Mouse (Mus musculus): ENCODE measurements around the gene Arl4d. TPM values are rescaled to one million over a fixed set of nuclear protein-coding genes. Genes with fewer than 3 reads are reported as not detected.
A peak's percentile ranks its signal among the peaks of the same experiment; 100 is the strongest.

Gene Arl4d
- polyA plus RNA-seq, 1 experiment = 27.9 TPM

GRCm38 (mm10) chr11:101682410-101682960 lies 17.1 kb downstream of the Arl4d start:
- H3K4me1 ChIP-seq (ENCODE audit: control insufficient read depth, insufficient read depth, insufficient read length, low read length) = no peaks in the 10 kb centered on the region
- TF ChIP-seq POLR2A (IDR thresholded peaks at IDR 0.05; ENCODE audit: low read depth, low read length) (no peak), CTCF (IDR thresholded peaks at IDR 0.05; ENCODE audit: extremely low read depth, insufficient read length, insufficient replicate concordance, low read depth, low read length) (no peak)
- H3K27ac ChIP-seq (ENCODE audit: insufficient read depth, low read depth, low read length) = no peak overlapping the region
- no peak overlapping the region for H3K4me3 ChIP-seq (ENCODE audit: low read depth, low read length)
- no peaks in the 10 kb centered on the region for H3K36me3 ChIP-seq (ENCODE audit: control insufficient read depth, insufficient read depth, low read length)
- 50% methylated on average over 7 of the region's 7 CpGs for WGBS
- H3K27me3 ChIP-seq (ENCODE audit: control insufficient read depth, insufficient read depth, low read length) = no peaks in the 10 kb centered on the region

- no peaks in the 10 kb centered on the region for H3K4me1 ChIP-seq (ENCODE audit: control insufficient read depth, insufficient read depth, insufficient read length, low read length)
- peak overlapping the region; percentile 67 for H3K27ac ChIP-seq (ENCODE audit: insufficient read depth, low read depth, low read length)
- H3K4me3 ChIP-seq (ENCODE audit: low read depth, low read length) = no peak overlapping the region
- no peaks in the 10 kb centered on the region for H3K36me3 ChIP-seq (ENCODE audit: control insufficient read depth, insufficient read depth, low read length)
- WGBS = 60% methylated on average over 13 of the region's 13 CpGs
- no peaks in the 10 kb centered on the region for H3K27me3 ChIP-seq (ENCODE audit: control insufficient read depth, insufficient read depth, low read length)
- no peak for TF ChIP-seq POLR2A (IDR thresholded peaks at IDR 0.05; ENCODE audit: low read depth, low read length)
- TF ChIP-seq CTCF (IDR thresholded peaks at IDR 0.05; ENCODE audit: extremely low read depth, insufficient read length, insufficient replicate concordance, low read depth, low read length) = no peak
These were observed 22.3 kb downstream of the Arl4d start for GRCm38 (mm10) chr11:101687351-101688301.

- Histone ChIP-seq H3K27me3 (ENCODE audit: control insufficient read depth, insufficient read depth, low read length) (no peaks in the 10 kb centered on the region), H3K36me3 (ENCODE audit: control insufficient read depth, insufficient read depth, low read length) (no peaks in the 10 kb centered on the region), H3K27ac (ENCODE audit: insufficient read depth, low read depth, low read length) (no peak overlapping the region), H3K4me1 (ENCODE audit: control insufficient read depth, insufficient read depth, insufficient read length, low read length) (no peaks in the 10 kb centered on the region), H3K4me3 (ENCODE audit: low read depth, low read length) (no peak overlapping the region)
- 76% methylated on average over 10 of the region's 10 CpGs for WGBS
- TF ChIP-seq POLR2A (IDR thresholded peaks at IDR 0.05; ENCODE audit: low read depth, low read length) (no peak), CTCF (IDR thresholded peaks at IDR 0.05; ENCODE audit: extremely low read depth, insufficient read length, insufficient replicate concordance, low read depth, low read length) (no peak)
These were observed 24.4 kb downstream of the Arl4d start for GRCm38 (mm10) chr11:101689701-101690113.

- 86% methylated on average over 5 of the region's 5 CpGs for WGBS
- no peak overlapping the region for H3K4me3 ChIP-seq (ENCODE audit: low read depth, low read length)
- no peak for TF ChIP-seq CTCF (IDR thresholded peaks at IDR 0.05; ENCODE audit: extremely low read depth, insufficient read length, insufficient replicate concordance, low read depth, low read length)
- no peak for TF ChIP-seq POLR2A (IDR thresholded peaks at IDR 0.05; ENCODE audit: low read depth, low read length)
- H3K27me3 ChIP-seq (ENCODE audit: control insufficient read depth, insufficient read depth, low read length) = no peaks in the 10 kb centered on the region
- no peaks in the 10 kb centered on the region for H3K36me3 ChIP-seq (ENCODE audit: control insufficient read depth, insufficient read depth, low read length)
- no peaks in the 10 kb centered on the region for H3K4me1 ChIP-seq (ENCODE audit: control insufficient read depth, insufficient read depth, insufficient read length, low read length)
- H3K27ac ChIP-seq (ENCODE audit: insufficient read depth, low read depth, low read length) = no peak overlapping the region
These were observed 25.0 kb downstream of the Arl4d start for GRCm38 (mm10) chr11:101690326-101690725.

- 9% methylated on average over 20 of the region's 20 CpGs for WGBS
- H3K36me3 ChIP-seq (ENCODE audit: control insufficient read depth, insufficient read depth, low read length) = no peaks in the 10 kb centered on the region
- no peak overlapping the region for H3K27ac ChIP-seq (ENCODE audit: insufficient read depth, low read depth, low read length)
- H3K4me1 ChIP-seq (ENCODE audit: control insufficient read depth, insufficient read depth, insufficient read length, low read length) = peaks cover 2% of the 10 kb centered on the region; the same call in 1 of the 2 replicates
- H3K27me3 ChIP-seq (ENCODE audit: control insufficient read depth, insufficient read depth, low read length) = no peaks in the 10 kb centered on the region
- no peak overlapping the region for H3K4me3 ChIP-seq (ENCODE audit: low read depth, low read length)
- TF ChIP-seq CTCF (IDR thresholded peaks at IDR 0.05; ENCODE audit: extremely low read depth, insufficient read length, insufficient replicate concordance, low read depth, low read length) (no peak), POLR2A (IDR thresholded peaks at IDR 0.05; ENCODE audit: low read depth, low read length) (no peak)
These were observed 30.7 kb downstream of the Arl4d start for GRCm38 (mm10) chr11:101695906-101696661.

- WGBS = 68% methylated on average over 9 of the region's 9 CpGs
These were observed 32.0 kb downstream of the Arl4d start for GRCm38 (mm10) chr11:101697156-101697861.

More at GRCm38 (mm10) chr11:101697156-101697861, 32.0 kb downstream of the Arl4d start:
- H3K36me3 ChIP-seq (ENCODE audit: control insufficient read depth, insufficient read depth, low read length) = no peaks in the 10 kb centered on the region
- H3K4me1 ChIP-seq (ENCODE audit: control insufficient read depth, insufficient read depth, insufficient read length, low read length) = peaks cover 2% of the 10 kb centered on the region; the same call in 1 of the 2 replicates
- no peaks in the 10 kb centered on the region for H3K27me3 ChIP-seq (ENCODE audit: control insufficient read depth, insufficient read depth, low read length)
- no peak overlapping the region for H3K4me3 ChIP-seq (ENCODE audit: low read depth, low read length)
- H3K27ac ChIP-seq (ENCODE audit: insufficient read depth, low read depth, low read length) = no peak overlapping the region
- TF ChIP-seq POLR2A (IDR thresholded peaks at IDR 0.05; ENCODE audit: low read depth, low read length) = no peak
- no peak for TF ChIP-seq CTCF (IDR thresholded peaks at IDR 0.05; ENCODE audit: extremely low read depth, insufficient read length, insufficient replicate concordance, low read depth, low read length)
